Mouse (Mus musculus): ENCODE data around the gene Slc6a11.

Slc6a11 gene

DNA sequence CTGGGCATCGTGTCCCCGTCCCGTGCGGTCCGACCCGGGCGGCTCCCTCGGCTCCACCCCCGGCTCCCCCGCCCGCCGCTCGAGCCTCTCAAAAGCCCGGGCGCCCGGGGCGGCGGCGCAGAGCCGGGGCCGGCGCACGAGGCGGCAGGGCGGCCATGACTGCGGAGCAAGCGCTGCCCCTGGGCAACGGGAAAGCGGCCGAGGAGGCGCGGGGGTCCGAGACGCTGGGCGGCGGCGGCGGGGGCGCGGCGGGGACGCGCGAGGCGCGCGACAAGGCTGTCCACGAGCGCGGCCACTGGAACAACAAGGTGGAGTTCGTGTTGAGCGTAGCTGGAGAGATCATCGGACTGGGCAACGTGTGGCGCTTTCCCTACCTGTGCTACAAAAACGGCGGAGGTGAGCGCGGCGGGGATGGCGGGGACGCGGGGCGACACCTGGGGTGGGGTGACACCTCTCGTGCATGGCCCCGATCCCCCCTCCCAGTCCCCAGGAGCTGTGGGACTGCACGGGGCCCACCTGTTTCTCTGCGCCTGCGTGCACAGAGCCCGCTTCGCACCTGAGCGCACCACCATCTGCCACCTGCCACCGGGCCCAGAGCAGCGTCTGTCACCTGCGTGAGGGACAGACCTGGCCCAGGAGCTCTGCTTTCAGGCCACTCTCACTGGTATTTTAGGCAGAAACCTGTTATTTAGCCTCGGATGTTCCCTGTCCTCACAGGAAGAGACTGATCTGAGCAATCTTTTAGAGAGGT lies at the start of gene Slc6a11:
Gene Slc6a11 (plus strand): TSS at position 120 of the 751 bp plus-strand sequence.
- no peak for DNase-seq (ENCODE audit: low spot score in 2 of 2)

GRCm38 (mm10) chr6:114087106-114087505 lies 43.9 kb upstream of the Slc6a11 start:
- DNase-seq (ENCODE audit: low spot score in 2 of 2) = no peak

DNA sequence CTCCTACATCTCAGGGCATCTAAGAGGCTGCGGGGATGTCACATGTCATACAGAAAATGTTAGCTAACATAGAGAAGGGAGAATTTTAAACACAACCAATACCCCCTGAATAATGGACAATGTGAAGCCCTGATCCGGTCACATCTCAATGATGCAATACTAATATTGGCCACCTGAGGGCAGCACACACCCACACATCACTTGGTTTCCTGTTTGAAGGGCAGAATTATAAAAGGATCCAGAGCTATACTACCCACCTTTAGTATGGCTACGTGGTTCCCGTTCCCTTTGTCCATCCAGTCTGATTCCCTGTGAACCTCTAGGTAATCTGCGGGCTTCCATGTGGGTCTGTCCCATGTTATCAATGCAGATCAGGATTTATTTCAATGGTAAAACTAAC lies 41.4 kb upstream of the Slc6a11 start:
- DNase-seq (ENCODE audit: low spot score in 2 of 2) = peak in 1 of 2 experiments; percentile 31

GRCm38 (mm10) chr6:114092216-114092615 lies 38.8 kb upstream of the Slc6a11 start:
- no peak for DNase-seq (ENCODE audit: low spot score in 2 of 2)

- DNase-seq (ENCODE audit: low spot score in 2 of 2) = no peak
Observed at GRCm38 (mm10) chr6:114094251-114094650, 36.8 kb upstream of the Slc6a11 start.

GRCm38 (mm10) chr6:114096574-114096973 lies 34.5 kb upstream of the Slc6a11 start:
- DNase-seq (ENCODE audit: low spot score in 2 of 2) = no peak

- DNase-seq (ENCODE audit: low spot score in 2 of 2) = no peak
Observed at GRCm38 (mm10) chr6:114101923-114102322, 29.1 kb upstream of the Slc6a11 start.

DNA sequence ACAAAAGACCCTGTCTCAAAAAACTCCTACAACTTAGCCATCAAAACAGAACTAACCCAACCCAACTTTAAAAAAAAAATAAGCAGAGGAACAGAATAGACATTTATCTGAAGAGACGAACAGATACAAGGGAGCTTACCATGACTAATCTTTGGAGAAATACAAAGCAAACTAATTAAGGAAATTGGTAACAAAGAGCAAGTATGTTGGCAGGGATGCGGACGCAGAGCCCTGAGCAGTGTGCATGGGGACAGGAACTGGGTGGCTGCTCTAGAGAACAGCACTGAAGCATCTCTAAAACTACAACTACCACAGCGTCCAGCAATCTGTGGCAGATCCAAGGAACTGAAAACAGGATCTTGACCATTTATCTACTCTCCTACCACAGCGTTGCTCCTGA lies 11.5 kb upstream of the Slc6a11 start:
- no peak for DNase-seq (ENCODE audit: low spot score in 2 of 2)

GRCm38 (mm10) chr6:114125530-114125929 lies 5.5 kb upstream of the Slc6a11 start:
- no peak for DNase-seq (ENCODE audit: low spot score in 2 of 2)

DNA sequence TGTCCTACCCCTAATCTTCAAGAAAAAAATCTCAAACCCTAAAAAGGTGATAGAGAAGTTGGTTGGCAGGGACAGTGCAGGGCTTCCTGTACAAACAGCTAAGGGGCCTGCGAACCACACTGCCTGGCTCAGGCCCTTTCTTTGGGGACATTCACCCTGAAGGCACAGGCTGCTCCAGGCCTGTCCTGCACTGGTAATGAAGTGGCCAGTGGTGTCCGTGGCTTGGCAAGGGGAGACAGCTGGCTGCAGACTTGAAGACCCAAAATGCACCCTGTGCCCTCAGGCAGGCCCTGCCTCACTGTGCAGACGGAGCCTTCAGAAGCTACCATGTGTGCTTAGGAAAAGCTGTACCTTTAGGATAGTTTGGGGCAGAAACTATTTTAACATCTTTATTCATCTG lies 1.4 kb downstream of the Slc6a11 start:
- no peak for DNase-seq (ENCODE audit: low spot score in 2 of 2)

- DNase-seq (ENCODE audit: low spot score in 2 of 2) = no peak
Observed at GRCm38 (mm10) chr6:114132916-114133315, 1.9 kb downstream of the Slc6a11 start.

GRCm38 (mm10) chr6:114138970-114139369 lies 7.9 kb downstream of the Slc6a11 start:
- DNase-seq (ENCODE audit: low spot score in 2 of 2) = no peak

DNA sequence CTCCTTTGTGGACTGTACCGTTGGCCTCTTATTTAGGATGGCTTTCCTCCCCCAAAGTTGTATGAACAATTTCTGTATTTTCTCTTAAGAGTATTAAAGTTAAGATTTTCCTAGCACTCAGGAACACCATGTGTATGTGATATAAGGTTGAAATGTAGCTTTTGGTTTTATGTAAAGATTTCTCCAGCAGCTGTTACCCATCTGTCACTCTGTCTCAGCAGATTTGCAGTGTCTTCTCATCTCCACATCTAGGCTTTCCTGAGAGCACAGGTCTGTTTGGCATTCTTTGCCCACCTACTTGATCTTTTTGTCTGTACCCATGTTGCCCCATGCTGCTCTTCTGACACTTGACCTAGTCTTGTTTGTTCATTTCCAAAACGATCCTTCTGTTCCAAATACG lies 10.4 kb downstream of the Slc6a11 start:
- DNase-seq (ENCODE audit: low spot score in 2 of 2) = no peak

DNA sequence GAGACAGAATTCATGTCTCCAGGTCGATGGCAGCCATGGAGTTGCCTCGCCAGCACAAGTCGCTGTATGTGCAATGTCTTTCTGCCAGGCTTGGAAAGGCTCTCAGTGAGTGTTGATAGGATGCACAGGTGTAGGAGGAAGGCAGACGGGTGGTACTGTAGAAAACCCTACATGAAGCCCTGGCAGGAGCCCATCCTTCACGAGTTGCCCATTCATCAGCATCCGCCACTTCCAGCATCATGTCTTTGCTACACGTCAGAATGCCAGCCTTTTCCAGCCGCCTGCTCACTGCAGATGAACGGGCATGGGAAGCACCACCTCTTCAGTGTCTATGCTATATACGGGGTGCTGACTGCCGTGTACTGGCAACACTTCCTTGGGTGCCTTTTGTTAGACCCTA lies 11.4 kb downstream of the Slc6a11 start:
- DNase-seq (ENCODE audit: low spot score in 2 of 2) = no peak

- no peak for DNase-seq (ENCODE audit: low spot score in 2 of 2)
Observed at GRCm38 (mm10) chr6:114143544-114143943, 12.5 kb downstream of the Slc6a11 start.

- no peak for DNase-seq (ENCODE audit: low spot score in 2 of 2)
Observed at GRCm38 (mm10) chr6:114144447-114145105, 13.5 kb downstream of the Slc6a11 start.

- no peak for DNase-seq (ENCODE audit: low spot score in 2 of 2)
Observed at GRCm38 (mm10) chr6:114145650-114146329, 14.7 kb downstream of the Slc6a11 start.

DNA sequence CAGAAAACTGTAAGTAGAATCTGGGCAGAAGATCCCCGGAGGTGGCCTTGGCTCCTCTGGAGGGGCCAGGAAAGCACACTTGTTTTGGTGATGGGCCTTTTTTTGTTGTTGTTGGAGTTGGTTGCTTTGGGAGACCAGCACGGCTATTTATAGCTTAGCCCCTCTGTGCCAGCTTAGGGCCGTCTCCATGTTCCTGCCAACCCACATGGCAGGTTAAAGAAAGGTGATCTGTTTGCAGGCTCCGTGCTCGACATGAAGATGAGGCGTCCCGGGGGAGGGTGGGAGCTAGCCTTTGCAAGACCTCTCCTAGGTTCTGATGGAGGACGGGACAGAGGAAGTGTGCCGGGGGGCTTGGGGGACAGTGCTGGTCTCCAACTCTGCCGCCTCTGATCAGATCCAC lies 24.7 kb downstream of the Slc6a11 start:
- DNase-seq (ENCODE audit: low spot score in 2 of 2) = no peak

- DNase-seq (ENCODE audit: low spot score in 2 of 2) = no peak
Observed at GRCm38 (mm10) chr6:114158811-114159210, 27.8 kb downstream of the Slc6a11 start.

- no peak for DNase-seq (ENCODE audit: low spot score in 2 of 2)
Observed at GRCm38 (mm10) chr6:114160732-114161131, 29.7 kb downstream of the Slc6a11 start.

DNA sequence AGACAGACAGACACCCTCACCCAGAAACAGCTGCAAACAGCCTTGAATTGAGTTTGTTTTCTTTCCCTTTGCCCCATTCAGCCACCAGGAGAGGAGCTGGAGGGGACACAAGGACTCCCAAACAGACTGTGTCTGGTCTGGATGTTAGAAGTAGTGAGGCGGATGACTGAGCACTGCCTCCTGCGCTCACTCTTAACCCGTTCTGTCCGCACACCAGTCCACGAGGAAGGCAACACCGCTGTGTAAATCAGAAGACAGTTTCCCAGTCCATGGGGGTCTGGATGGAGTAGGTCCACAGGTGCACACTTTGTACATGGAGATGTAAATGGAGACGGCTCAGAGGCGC lies 43.0 kb downstream of the Slc6a11 start:
- DNase-seq (ENCODE audit: low spot score in 2 of 2) = no peak

- DNase-seq (ENCODE audit: low spot score in 2 of 2) = no peak
Observed at GRCm38 (mm10) chr6:114174398-114175140, 43.5 kb downstream of the Slc6a11 start.
